In genomic region chr17:47395376-47395913, GRCm38 (mm10) we compare ENCODE assay signal across 8 mouse cellular contexts. TPM values are rescaled to one million over a fixed set of nuclear protein-coding genes. Genes with fewer than 3 reads are reported as not detected.
DNase-seq lines count a peak whose midpoint lies in the region; ATAC-seq and TF ChIP-seq lines count a peak whose summit lies in the region.

No protein-coding gene starts in this region.

- H3K9ac ChIP-seq in embryonic facial prominence, embryonic 13.5 days: peak overlapping the region; percentile 41; the same call in 1 of the 2 replicates
- H3K9ac ChIP-seq in heart, embryonic 14.5 days (ENCODE audit: low read length): peak overlapping the region; percentile 39; the same call in 1 of the 2 replicates
- 0 out of 2 replicates have a peak overlapping the region, but pooled peaks have one; percentile 42 for H3K9ac ChIP-seq in kidney, postnatal 0 days (ENCODE audit: low read depth, low read length)

- peaks cover 10% of the 10 kb centered on the region; the same call in 1 of the 2 replicates for H3K4me1 ChIP-seq in embryonic facial prominence, embryonic 13.5 days
- peaks cover 6 to 12% of the 10 kb centered on the region in 2 experiments; a peak in 3 of 4 replicates for H3K4me1 ChIP-seq in heart, embryonic 14.5 days (ENCODE audit: control insufficient read depth in 2 of 2, insufficient read depth in 2 of 2, low read length in 2 of 2)
- H3K4me1 ChIP-seq in kidney, postnatal 0 days (replicated peaks; ENCODE audit: insufficient read depth, low read length): 0 out of 2 replicates have a peak, but pooled peaks cover 9% of the 10 kb centered on the region

- peak; percentile 15; the same call in 1 of the 2 replicates for ATAC-seq in embryonic facial prominence, embryonic 13.5 days (ENCODE audit: insufficient number of reproducible peaks, insufficient read depth, low FRiP score, low TSS enrichment, low read depth)
- ATAC-seq in heart, embryonic 14.5 days (ENCODE audit: insufficient number of reproducible peaks, insufficient read depth, low FRiP score, low read depth): 0 out of 2 replicates have a peak, but pooled peaks have one; percentile 41
- ATAC-seq in kidney, postnatal 0 days (replicated peaks; ENCODE audit: low FRiP score, low read depth): peak; percentile 85

- peaks cover 45% of the 10 kb centered on the region for H3K27me3 ChIP-seq in embryonic facial prominence, embryonic 13.5 days
- peaks cover 13% of the 10 kb centered on the region; the same call in 1 of the 2 replicates for H3K27me3 ChIP-seq in heart, embryonic 14.5 days (ENCODE audit: control insufficient read depth, insufficient read depth, low read length)
- H3K27me3 ChIP-seq in kidney, postnatal 0 days (ENCODE audit: insufficient read depth, low read length): no peaks in the 10 kb centered on the region

- TF ChIP-seq CTCF in kidney, postnatal 0 days (IDR thresholded peaks at IDR 0.05; ENCODE audit: low read depth): no peak

- 3% methylated on average over 20 of the region's 20 CpGs for WGBS in embryonic facial prominence, embryonic 13.5 days
- 3% methylated on average over 19 of the region's 20 CpGs for WGBS in heart, embryonic 14.5 days
- WGBS in kidney, postnatal 0 days: 3% methylated on average over 17 of the region's 20 CpGs

- no peaks in the 10 kb centered on the region for H3K36me3 ChIP-seq in embryonic facial prominence, embryonic 13.5 days
- no peaks in the 10 kb centered on the region for H3K36me3 ChIP-seq in heart, embryonic 14.5 days (ENCODE audit: control insufficient read depth, insufficient read depth, low read length)
- H3K36me3 ChIP-seq in kidney, postnatal 0 days (ENCODE audit: insufficient read depth, low read length): no peaks in the 10 kb centered on the region

- H3K4me3 ChIP-seq in embryonic facial prominence, embryonic 13.5 days: peak overlapping the region; percentile 35
- H3K4me3 ChIP-seq in heart, embryonic 14.5 days (ENCODE audit: control insufficient read depth in 1 of 2, insufficient read depth in 1 of 2, low read depth in 1 of 2, low read length in 2 of 2): peak overlapping the region; percentile 25 to 35
- H3K4me3 ChIP-seq in kidney, postnatal 0 days (replicated peaks; ENCODE audit: low read depth, low read length): peak overlapping the region; percentile 31

- H3K4me2 ChIP-seq in embryonic facial prominence, embryonic 13.5 days: peak overlapping the region; percentile 56
- H3K4me2 ChIP-seq in heart, embryonic 14.5 days (ENCODE audit: low read length): peak overlapping the region; percentile 64
- peak overlapping the region; percentile 62 for H3K4me2 ChIP-seq in kidney, postnatal 0 days (ENCODE audit: low read length)

- DNase-seq in 3134 (ENCODE audit: extremely low read depth, insufficient read length, low spot score): peak; percentile 60
- DNase-seq in NIH3T3 (ENCODE audit: low read depth): peak; percentile 50
- DNase-seq in kidney, postnatal 0 days (ENCODE audit: low spot score): peak; percentile 74
- peak; percentile 71 for DNase-seq in lung, postnatal 36 days
- peak; percentile 52 for DNase-seq in ovary, postnatal 36 days (ENCODE audit: low spot score)
- no peak for DNase-seq in frontal cortex, postnatal 25 days (ENCODE audit: low spot score in 2 of 2)

- no peaks in the 10 kb centered on the region for H3K9me3 ChIP-seq in embryonic facial prominence, embryonic 13.5 days
- no peaks in the 10 kb centered on the region for H3K9me3 ChIP-seq in heart, embryonic 14.5 days (ENCODE audit: control insufficient read depth, low read length)
- H3K9me3 ChIP-seq in kidney, postnatal 0 days (replicated peaks; ENCODE audit: low read length): no peaks in the 10 kb centered on the region

- H3K27ac ChIP-seq in embryonic facial prominence, embryonic 13.5 days: no peak overlapping the region
- no peak overlapping the region for H3K27ac ChIP-seq in heart, embryonic 14.5 days (replicated peaks in 1 of 2; ENCODE audit: control insufficient read depth in 1 of 2, insufficient read depth in 1 of 2, low read depth in 2 of 2, low read length in 2 of 2)
- H3K27ac ChIP-seq in kidney, postnatal 0 days: no peak overlapping the region

RNA-seq across cellular contexts. Expression of gene Guca1a, which starts 4.9 kb away (rescaled TPM):
- 1.9 and 2.0 TPM in 2 replicates for polyA plus RNA-seq in embryonic facial prominence, embryonic 13.5 days (2015; fragmentation: Nextera tagmentation; extraction: Ambion mirVana)
- 2.4 and 2.9 TPM in 2 replicates for polyA plus RNA-seq in heart, embryonic 14.5 days (2014; fragmentation: Nextera tagmentation; extraction: Ambion mirVana)
- polyA plus RNA-seq in kidney, postnatal 0 days (2015; fragmentation: Nextera tagmentation; extraction: Ambion mirVana): 3.9 and 4.5 TPM in 2 replicates

RNA-seq across cellular contexts. Expression of gene Guca1b, which starts 10.3 kb away (rescaled TPM):
- 0.73 and 0.84 TPM in 2 replicates for polyA plus RNA-seq in embryonic facial prominence, embryonic 13.5 days (2015; fragmentation: Nextera tagmentation; extraction: Ambion mirVana)
- 0.63 and 0.96 TPM in 2 replicates for polyA plus RNA-seq in heart, embryonic 14.5 days (2014; fragmentation: Nextera tagmentation; extraction: Ambion mirVana)
- polyA plus RNA-seq in kidney, postnatal 0 days (2015; fragmentation: Nextera tagmentation; extraction: Ambion mirVana): 6.0 and 6.3 TPM in 2 replicates

RNA-seq across cellular contexts. Expression of gene Mrps10, which starts 26.8 kb away (rescaled TPM):
- polyA plus RNA-seq in embryonic facial prominence, embryonic 13.5 days (2015; fragmentation: Nextera tagmentation; extraction: Ambion mirVana): 73.4 and 74.5 TPM in 2 replicates
- polyA plus RNA-seq in heart, embryonic 14.5 days (2014; fragmentation: Nextera tagmentation; extraction: Ambion mirVana): 67.2 and 69.8 TPM in 2 replicates
- polyA plus RNA-seq in kidney, postnatal 0 days (2015; fragmentation: Nextera tagmentation; extraction: Ambion mirVana): 84.4 and 86.9 TPM in 2 replicates

RNA-seq across cellular contexts. Expression of gene AI661453, which starts 41.0 kb away (rescaled TPM):
- polyA plus RNA-seq in embryonic facial prominence, embryonic 13.5 days (2015; fragmentation: Nextera tagmentation; extraction: Ambion mirVana): 1.7 and 2.0 TPM in 2 replicates
- 0.47 and 0.76 TPM in 2 replicates for polyA plus RNA-seq in heart, embryonic 14.5 days (2014; fragmentation: Nextera tagmentation; extraction: Ambion mirVana)
- polyA plus RNA-seq in kidney, postnatal 0 days (2015; fragmentation: Nextera tagmentation; extraction: Ambion mirVana): 2.2 and 2.4 TPM in 2 replicates

RNA-seq across cellular contexts. Expression of gene 1700001C19Rik, which starts 41.7 kb away (rescaled TPM):
- polyA plus RNA-seq in embryonic facial prominence, embryonic 13.5 days (2015; fragmentation: Nextera tagmentation; extraction: Ambion mirVana): 0.25 TPM in 1 of 2 replicates, not detected in the other
- 0.72 and 0.92 TPM in 2 replicates for polyA plus RNA-seq in heart, embryonic 14.5 days (2014; fragmentation: Nextera tagmentation; extraction: Ambion mirVana)
- polyA plus RNA-seq in kidney, postnatal 0 days (2015; fragmentation: Nextera tagmentation; extraction: Ambion mirVana): 0.45 and 0.47 TPM in 2 replicates

Comparison
In these comparisons a context has a peak if more than half of its experiments do, and no peak if none do; other contexts are left out.
1. DNase-seq: peak in 3134 (single experiment), NIH3T3 (single experiment), kidney, postnatal 0 days (single experiment), lung, postnatal 36 days (single experiment) and ovary, postnatal 36 days (single experiment); none in frontal cortex, postnatal 25 days (0 of 2).
2. ATAC-seq: peak in every context shown above with its lines; median percentile 85 in kidney, postnatal 0 days; 41 in heart, embryonic 14.5 days; 15 in embryonic facial prominence, embryonic 13.5 days.
3. Peak in every context shown above with its lines, with median percentiles within 50 percentile points of each other: H3K4me2 ChIP-seq, H3K4me3 ChIP-seq and H3K9ac ChIP-seq.